Mouse (Mus musculus): Measurements from ENCODE around the gene Fmo5.

DNA sequence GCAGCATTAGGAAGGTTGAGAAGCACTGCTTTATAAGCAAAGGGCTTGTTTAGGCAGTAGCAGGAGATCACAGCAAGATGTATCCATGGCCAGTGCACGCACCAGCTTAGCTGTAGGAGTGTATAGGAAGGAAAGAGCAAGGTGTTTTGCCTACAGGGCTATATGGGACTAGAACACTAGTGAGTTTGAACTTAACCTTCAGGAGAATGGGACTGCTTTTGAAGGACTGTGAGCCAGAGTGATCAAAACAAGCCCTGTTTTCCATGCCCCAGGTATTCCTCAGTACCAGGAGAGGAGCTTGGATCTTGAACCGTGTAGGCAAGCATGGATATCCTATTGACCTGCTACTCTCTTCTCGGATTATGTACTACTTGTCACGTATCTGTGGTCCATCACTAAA, 12.8 kb downstream of the Fmo5 start:
- TF ChIP-seq CTCF (IDR thresholded peaks at IDR 0.05; ENCODE audit: control insufficient read depth, insufficient read depth, low read length) (no peak), POLR2A (IDR thresholded peaks at IDR 0.05; ENCODE audit: borderline replicate concordance, control insufficient read depth, low read depth, low read length) (no peak)

Measured in bone marrow, adult 2 months (tissue).